Mouse (Mus musculus): ENCODE measurements around the gene Dysf.

DNA sequence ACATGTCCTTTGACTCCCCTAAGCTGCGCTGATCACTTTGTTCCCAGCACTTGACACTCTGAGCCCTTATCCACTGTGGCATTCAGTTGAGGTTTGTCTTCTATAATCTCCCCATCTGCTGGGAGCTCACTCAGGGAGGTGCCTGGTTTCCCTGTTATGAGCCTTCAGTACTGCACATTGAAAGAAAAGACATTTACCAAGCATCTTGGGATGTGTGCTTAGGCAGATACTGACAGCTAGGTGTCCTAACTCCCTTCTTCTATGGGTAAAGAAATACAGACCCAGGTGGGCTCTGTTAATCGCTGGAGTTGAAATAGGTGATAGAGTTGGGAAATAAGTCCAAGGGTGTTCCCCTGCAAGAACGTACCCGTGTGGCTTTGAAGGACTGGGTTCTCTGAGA lies 122.5 kb downstream of the Dysf start:
- no peak for TF ChIP-seq POLR2A (IDR thresholded peaks at IDR 0.05; ENCODE audit: low read depth, low read length)
- TF ChIP-seq CTCF (IDR thresholded peaks at IDR 0.05; ENCODE audit: extremely low read depth, insufficient read depth, insufficient read length, insufficient replicate concordance): no peak
